Mouse (Mus musculus) layer of hippocampus, postnatal 14 days (tissue): ENCODE data around the gene Hcn4. TPM values are rescaled to one million over a fixed set of nuclear protein-coding genes. Genes with fewer than 3 reads are reported as not detected.

Experiments
- DNase-seq, 2 experiments: peaks; one replicate each; pipeline ENCODE4 v3.0.0; 2021 to 2022; ENCODE audit warnings: low spot score in 2 of 2, mixed read lengths in 1 of 2
- total RNA-seq, 2 experiments: library from RNA; stranded (reverse); gene quantifications; 2 replicates each; pipeline ENCODE4 v1.2.3; 2021

Gene Hcn4
- total RNA-seq, 2 experiments from 2014 or later = 4.3 to 6.0 TPM

DNA sequence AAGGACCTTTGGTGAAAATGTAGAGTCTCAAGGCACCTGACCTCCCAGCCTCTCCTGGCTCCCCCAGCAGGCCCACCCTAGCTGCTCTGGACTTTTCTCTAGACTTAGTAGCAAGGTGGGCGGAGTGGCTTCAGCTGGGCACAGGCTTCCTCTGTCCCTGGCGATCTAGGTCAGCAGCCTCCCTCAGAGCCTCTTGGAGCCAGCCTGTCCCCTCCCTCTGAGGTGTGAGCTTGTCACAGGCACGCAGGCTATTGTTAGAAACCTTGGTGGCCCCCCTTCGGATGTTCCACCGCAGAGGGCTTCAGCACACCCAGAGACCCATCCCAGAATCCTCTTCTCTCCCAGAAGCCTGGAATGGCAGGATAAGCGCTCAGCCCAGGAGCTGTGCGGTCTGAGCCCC lies 24.5 kb downstream of the Hcn4 start:
- DNase-seq = no peak

DNA sequence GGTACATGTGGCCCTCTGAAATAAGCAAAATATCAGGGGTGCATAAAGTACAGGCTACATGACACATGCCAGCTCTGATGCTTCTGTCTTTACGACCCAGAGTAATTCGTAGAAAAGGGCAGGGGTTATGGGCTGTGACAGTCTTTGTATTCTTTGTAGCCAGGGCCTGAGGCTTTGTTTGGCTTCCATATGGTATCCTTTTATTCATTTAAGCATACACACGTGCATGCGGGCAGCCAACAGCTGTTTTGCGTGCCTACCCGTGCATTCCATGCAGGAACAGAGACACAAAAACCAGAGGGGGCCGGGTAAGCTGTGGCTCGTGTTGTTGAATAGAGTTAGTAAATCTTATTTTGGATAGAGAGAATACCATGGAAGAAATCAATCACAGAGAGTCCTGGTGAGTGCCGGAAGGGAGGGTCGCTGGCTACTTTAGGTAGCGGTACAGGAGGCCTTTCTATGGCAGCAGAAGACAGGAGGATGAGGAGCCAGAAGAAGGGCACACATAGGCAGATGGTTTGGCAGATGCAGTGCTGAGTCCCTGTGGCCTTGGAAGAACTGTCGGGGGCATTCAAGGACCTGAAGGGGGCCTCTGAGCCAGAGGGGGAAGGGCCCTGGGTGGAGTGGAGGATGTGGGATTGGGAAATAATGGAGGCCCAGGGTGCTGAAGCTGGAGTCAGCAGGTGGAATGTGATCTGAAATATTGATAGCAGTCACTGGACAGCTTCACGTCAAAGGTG lies 26.5 kb downstream of the Hcn4 start:
- no peak for DNase-seq

DNA sequence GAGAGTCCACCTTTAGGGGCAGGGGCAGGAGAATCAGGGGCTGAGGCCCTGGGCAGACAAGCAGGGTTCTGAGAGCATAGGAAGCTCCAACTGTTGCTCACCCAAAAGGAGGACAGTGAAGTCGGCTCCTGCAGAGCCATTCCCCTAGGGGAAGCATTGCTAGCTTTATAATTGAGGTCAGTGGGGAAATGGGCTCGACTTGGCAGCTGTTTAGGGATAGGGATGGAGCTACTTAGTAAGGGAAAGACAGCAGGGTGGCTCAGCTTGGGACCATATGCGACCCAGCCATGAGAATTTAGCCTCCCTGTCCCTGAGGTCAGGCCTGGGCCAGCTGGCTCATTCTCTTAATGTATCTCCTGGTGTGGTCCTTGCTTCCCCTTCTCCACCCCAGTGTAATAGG lies 31.7 kb downstream of the Hcn4 start:
- DNase-seq = no peak

DNA sequence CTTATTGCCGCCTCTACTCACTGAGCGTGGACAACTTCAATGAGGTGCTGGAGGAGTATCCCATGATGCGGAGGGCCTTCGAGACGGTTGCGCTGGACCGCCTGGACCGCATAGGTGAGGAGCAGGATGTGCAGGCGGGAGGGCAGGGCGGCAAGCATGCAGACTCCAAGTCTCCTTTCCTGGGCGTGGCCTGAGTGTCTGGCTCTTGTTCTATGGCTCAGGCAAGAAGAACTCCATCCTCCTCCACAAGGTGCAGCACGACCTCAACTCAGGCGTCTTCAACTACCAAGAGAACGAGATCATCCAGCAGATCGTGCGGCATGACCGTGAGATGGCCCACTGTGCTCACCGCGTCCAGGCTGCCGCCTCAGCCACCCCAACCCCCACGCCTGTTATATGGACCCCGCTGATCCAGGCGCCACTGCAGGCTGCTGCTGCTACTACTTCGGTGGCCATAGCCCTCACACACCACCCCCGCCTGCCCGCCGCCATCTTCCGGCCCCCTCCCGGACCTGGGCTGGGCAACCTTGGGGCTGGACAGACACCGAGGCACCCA lies 35.9 kb downstream of the Hcn4 start:
- DNase-seq = no peak

DNA sequence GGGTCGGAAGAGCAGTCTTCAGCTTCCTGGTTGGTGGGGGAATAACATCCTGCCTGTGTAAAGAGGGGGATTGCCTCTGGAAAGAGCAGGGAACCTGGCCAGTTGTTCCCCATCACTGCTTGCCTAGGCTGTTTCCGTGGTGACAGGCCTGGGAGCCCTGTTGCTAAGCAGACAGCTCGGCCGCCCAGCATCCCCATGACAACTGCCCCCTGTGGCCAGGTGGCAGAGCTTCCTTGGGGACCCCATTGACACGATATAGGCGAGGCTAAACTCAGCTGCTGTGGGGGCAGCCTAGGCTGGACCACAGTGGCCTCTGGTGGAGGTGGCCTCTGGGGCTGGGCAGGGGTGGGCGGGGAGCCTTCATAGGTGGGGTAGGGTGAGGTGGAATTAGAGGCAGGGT lies 40.6 kb downstream of the Hcn4 start:
- peak in 1 of 2 experiments; percentile 24 for DNase-seq

DNA sequence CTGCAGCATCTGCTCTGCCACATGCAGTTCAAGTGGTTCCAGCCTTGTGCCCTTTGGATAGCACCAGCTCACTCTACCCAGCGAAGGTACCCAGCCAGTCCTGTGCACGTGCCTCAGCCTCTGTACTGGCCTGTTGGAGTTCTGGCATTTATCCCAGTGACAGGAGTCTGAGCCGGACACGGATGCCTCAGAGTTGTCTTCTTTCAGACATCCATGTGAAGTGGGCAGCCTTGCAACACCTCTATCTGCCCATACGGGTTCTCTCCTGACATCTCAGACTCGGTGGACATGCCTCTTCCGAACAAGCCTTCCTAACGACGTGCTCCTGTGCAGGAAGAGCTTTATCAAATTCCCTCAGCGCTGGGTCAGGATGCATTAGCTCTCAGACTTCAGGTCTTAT lies 47.9 kb downstream of the Hcn4 start:
- no peak for DNase-seq

DNA sequence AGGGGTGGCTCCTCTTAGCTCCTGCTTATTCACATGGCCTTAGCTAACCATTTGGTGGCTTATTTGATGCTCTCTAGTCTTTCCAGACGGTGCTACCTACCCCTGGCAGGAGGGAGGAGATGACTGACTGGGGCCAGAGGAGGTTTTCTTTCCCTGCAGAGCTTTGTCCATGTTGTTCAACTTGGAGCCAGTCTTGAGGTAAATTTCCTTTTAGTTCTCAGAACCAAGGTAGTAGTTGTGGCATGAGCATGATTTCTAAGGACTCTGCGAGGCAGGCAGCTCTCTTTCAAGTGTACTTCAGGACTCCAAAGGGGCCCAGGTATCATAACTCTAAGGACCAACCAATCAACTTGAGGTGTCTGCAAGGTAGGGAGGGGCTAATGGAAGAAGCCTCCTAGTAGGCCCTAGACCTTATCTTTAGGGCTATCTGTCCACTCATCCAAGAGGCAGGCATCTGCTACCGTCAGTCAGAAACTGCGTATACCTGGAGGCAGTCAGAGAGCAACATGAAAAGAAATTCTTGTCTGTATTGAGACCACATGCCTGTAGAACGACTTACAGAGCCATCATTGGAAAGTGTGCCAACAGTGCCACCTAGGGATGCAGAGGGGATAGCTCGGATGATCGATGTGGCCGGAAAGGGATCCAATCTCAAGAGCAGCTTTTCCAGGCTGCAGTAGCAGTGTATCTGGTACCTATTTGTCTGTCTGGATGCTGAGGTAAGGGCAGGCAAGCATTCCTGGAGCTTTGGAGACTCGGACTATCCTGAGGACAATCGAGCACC lies 50.5 kb downstream of the Hcn4 start:
- peak; percentile 60 to 81 for DNase-seq

DNA sequence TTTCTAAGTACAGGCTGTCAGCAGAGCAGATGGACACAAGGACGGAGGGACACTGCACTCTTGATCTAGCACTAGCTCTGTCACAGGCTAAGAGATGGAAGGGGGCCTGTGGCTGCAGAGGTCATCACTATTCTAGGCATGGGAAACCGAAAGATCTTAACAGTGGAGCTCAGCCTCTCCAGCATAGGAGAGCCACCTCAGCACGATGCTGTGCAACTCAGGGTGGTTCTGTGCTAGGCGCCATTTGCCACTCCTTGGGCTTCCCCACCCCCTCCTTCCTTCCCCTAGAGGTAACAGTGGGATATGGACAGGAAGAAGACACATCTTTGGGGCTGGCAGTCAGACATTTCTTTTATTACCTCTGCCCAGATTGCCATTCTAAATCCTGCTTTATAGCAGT lies 51.1 kb downstream of the Hcn4 start:
- DNase-seq = no peak

DNA sequence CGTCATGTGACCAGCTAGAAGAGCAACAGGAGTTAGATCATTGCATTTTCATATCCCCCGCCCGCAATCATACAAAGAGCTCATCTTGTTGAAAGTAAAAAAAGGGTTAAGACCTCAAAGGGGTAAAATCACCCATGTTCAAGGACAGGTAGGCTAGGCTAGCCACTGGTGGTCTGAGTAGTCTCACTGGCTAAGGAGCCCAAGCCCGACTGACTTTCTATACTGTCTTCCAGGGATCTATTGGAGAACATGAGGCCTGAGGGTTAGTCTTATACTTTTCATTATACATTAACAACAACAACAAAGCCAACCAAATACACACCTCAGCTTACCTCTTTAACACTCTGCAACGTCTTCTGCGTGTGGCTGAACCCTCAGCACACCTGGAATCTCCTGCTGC lies 52.2 kb downstream of the Hcn4 start:
- DNase-seq = no peak

DNA sequence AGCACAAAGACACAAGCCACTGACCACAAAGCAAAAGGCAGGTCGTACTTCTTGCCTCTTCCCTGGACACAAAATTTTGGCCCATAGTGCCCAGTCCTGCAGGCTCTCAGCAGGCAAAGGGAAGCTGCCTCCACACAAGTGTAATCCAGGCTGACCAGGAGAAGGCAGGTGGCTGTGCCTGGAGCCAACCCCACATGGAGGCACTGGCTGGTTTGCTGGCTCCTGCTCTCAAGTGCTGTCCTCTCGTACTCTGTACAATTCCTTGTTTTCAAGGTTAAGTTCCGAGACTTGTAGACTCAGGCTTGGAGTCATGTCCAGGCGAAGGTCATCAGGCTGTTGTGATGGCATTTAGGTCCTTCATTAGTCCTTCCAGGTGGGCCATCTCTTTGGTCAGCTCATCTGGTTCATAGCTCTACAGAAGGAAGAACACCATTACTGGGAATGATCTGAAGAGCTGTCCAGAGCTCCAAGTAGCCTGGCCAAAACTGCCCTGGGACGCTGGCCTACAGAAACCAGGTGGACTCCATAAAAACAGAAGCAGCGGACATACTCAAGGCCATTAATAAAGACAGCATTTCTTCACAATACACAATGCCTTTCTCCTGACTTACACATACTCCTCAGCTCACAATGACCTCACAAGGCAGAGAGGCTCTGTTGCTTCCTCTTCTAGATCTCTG lies 53.9 kb downstream of the Hcn4 start:
- DNase-seq = no peak

DNA sequence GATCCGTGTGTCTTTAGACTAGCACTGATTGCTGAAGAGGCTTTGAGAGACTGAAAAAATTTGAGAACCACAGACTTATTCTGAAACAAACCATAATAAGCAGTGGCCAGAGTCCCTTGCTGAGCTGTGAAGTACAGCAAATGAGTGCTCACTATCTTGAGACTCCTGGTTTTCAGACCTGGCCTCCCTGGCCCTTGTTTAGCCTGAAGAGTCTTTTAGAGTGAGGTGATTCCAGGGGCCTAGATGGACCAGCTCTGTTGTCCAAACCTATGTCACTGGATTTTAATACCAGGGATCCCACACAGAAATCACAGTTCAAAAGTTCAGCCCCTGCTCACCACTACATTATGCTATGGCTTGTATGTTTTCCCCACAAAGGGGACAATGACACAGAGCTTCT lies 56.6 kb downstream of the Hcn4 start:
- DNase-seq = no peak

DNA sequence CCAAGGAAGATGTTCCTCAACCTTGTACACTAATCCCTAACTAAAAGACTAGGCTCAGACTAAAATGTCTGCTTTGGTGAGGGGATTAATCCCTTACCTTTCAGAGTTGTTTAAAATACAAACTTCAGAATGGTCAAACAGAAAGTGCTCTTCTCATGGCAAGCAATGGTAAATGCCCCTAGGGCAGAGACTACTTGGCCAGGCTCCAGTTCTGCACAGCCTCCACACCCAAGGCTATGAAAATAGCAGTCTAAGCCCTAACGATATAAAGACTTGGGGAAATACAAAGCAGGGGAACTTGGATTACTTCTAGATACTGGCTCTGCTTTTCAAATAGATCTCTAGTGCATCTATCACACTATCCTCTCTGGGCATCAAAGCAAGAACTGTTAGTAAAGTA lies 59.5 kb downstream of the Hcn4 start:
- no peak for DNase-seq

DNA sequence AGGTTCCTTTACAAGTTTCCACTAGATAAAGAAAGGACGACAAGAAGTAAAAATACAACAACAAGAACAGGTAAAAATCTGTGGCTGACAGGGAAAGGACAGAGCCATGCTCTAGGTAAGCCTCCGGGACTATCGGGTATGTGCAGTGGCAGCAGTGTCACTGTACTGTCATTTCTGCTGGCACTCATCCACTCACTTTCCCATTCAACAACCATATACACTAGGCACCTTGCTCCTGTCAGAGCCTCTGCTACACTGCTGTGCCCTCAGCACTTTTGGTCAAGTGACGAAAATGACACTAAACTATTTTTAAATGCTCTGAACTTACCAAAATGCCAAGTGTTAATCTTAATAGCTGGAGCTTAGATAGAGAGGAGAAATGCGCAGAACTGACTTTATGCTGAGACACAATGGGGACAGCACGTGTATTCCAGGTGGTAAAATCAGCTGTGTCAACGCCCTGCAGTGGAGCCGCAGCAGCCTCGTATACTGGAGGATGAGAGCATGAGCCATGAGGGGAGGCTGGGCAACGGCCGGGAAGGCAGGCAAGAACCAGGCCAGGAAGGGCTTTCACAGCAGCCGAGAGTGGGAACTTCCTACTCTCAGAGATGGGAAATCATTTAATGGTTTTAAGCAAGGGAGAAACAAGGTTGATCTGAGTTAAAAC lies 66.7 kb downstream of the Hcn4 start:
- no peak for DNase-seq

DNA sequence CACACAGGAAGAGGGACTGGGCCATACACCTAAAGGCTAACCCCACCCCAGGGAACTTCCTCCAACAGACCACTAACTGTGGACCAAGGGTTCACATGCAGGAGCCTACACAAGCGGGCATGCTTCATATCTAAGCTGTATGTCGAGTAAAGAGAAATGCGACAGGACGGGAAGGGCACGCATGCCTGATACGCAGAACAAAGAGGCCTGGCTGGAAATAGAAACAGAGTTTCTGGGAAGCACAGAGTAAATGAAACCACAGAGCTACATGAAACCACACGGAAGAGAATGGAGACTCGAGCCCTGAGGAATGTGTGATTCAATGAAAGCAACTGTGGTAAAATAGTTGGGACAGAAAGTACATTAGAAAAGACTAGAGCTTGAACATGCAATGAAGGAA lies 67.7 kb downstream of the Hcn4 start:
- no peak for DNase-seq

DNA sequence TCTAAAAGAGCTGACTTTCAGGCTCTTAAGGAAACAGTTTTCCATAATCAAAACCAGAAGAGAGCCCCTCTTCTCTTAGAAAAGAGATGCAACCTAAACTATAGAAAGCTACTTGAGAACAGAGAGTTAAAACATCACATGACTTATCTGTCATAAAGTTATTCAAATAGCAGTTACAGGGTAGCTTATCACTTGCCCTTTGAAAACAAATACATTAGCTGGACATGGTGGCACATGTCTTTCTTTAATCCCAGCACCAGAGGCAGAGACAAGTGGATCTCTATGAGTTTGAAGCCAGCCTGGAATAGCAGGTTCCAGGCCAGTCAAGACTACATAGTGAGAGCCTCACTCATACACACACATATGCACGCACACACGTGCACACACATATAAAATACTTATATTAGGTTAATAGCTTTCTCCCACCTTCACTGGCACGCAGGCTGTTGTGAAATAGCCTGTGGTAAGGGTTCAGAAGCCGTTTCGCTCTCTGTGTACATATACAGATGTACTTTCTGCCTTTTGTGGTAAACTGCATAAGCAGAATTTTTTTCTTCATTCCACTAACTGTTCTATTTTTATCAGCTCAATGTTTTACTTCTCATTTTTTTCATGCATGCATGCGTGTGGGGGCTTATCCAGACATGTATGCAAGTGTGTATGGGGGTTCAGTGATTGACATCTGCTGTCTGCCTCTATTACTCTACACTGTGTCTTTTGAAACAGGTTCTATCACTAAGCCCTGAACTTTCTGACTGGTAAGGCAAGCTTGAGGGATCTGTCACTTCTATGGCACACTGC lies 68.8 kb downstream of the Hcn4 start:
- DNase-seq = no peak

DNA sequence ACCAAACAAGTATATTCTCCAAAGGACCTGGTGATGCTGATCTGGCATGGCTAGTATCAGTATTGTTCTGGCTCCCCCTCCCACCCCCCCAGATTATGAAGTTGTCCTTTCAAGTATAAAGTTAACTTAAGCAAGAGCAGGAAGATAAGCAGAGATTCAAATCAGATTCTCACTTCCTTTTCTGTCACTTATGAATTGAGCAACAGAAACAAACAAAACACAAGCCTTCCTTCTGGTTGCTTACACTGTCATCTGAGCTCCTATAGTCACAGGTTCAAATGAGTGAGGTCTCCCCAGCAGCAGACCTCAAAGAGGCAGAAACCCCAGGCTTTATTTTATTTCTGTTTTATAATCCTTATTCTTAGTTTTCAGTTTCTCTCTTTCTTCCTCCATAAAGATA lies 76.4 kb downstream of the Hcn4 start:
- DNase-seq = no peak

DNA sequence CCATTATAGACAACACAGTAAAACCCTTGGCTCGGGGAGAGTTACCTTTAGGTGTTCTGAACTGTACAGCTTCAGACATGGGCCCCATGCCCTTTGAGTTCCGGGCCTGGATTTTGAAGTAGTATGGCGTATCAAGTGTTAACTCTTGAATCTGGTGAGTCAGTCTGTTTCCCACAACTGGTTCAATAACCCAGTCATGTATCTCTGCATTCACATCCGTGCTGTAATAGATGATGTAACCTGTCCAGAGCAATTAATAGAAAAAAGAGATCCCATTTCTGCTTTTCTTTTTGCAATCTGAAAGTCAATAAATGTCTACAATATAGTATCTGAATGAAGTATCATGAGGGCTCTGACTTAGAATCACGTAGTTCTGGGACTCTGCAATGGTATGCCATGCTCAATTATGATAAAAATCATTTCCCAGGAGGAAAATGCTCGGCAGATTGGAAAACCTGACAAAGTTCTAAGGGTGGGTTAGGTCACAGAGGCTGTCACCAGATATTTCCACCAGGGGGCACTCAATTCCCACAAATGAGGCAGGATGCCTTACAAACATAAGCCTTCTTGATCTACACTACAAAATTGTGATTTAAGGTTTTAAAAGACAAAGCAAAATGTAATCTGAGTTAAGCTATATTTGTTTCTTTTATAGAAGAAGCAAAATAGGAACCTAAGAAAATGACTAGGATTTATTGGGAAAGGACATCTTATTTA lies 79.8 kb downstream of the Hcn4 start:
- peak; percentile 42 to 63 for DNase-seq
